Mouse (Mus musculus): ENCODE measurements at regions not wholly inside any gene's neighbourhood (a gene's known extent, or its start where the extent isn't known, plus 50 kb on each side); places are given as distances from the start of the nearest gene placed in this dataset.
"Not testable (repeated sequence)": the region's sequence is repeated elsewhere in the genome, so short reads cannot be mapped to it uniquely, and the experiment has no call there.

- Histone ChIP-seq H3K9ac (no peak overlapping the region), H3K4me3 (replicated peaks) (no peak overlapping the region), H3K27me3 (replicated peaks) (no peaks in the 10 kb centered on the region), H3K4me2 (replicated peaks) (no peak overlapping the region), H3K27ac (no peak overlapping the region), H3K36me3 (no peaks in the 10 kb centered on the region), H3K4me1 (replicated peaks) (no peaks in the 10 kb centered on the region), H3K9me3 (no peaks in the 10 kb centered on the region)
- no peak for ATAC-seq
- 90% methylated on average over 4 of the region's 4 CpGs for WGBS
These were observed 343.9 kb downstream of the Car8 start for GRCm38 (mm10) chr4:7894914-7895313.

- Histone ChIP-seq H3K27me3 (replicated peaks) (no peaks in the 10 kb centered on the region), H3K4me3 (replicated peaks) (no peak overlapping the region), H3K9ac (no peak overlapping the region), H3K9me3 (no peaks in the 10 kb centered on the region), H3K27ac (no peak overlapping the region), H3K4me1 (replicated peaks) (no peaks in the 10 kb centered on the region), H3K4me2 (replicated peaks) (no peak overlapping the region), H3K36me3 (no peaks in the 10 kb centered on the region)
- 62% methylated on average over 2 of the region's 2 CpGs for WGBS
- ATAC-seq: no peak
These were observed 347.7 kb downstream of the Car8 start for GRCm38 (mm10) chr4:7891128-7891527.

- 90% methylated on average over 1 of the region's 1 CpGs for WGBS
- no peaks in the 10 kb centered on the region for H3K27me3 ChIP-seq (replicated peaks)
- no peak overlapping the region for H3K4me3 ChIP-seq (replicated peaks)
- no peaks in the 10 kb centered on the region for H3K9me3 ChIP-seq
- no peaks in the 10 kb centered on the region for H3K4me1 ChIP-seq (replicated peaks)
- H3K9ac ChIP-seq: no peak overlapping the region
- H3K4me2 ChIP-seq (replicated peaks): no peak overlapping the region
- ATAC-seq: no peak
- no peaks in the 10 kb centered on the region for H3K36me3 ChIP-seq
- no peak overlapping the region for H3K27ac ChIP-seq
These were observed 384.3 kb downstream of the Car8 start for GRCm38 (mm10) chr4:7854518-7854917.

- Histone ChIP-seq H3K27me3 (replicated peaks) (no peaks in the 10 kb centered on the region), H3K4me3 (replicated peaks) (no peak overlapping the region), H3K36me3 (no peaks in the 10 kb centered on the region), H3K4me2 (replicated peaks) (no peak overlapping the region), H3K9me3 (no peaks in the 10 kb centered on the region), H3K4me1 (replicated peaks) (no peaks in the 10 kb centered on the region), H3K9ac (no peak overlapping the region), H3K27ac (no peak overlapping the region)
- no peak for ATAC-seq
- WGBS: 55% methylated on average over 1 of the region's 1 CpGs
These were observed 385.6 kb downstream of the Car8 start for GRCm38 (mm10) chr4:7853121-7853782.

GRCm38 (mm10) chr4:7852006-7852615 is 386.7 kb downstream of the Car8 start:
- no peak for ATAC-seq
- Histone ChIP-seq H3K4me2 (replicated peaks) (no peak overlapping the region), H3K27ac (no peak overlapping the region), H3K9ac (no peak overlapping the region), H3K27me3 (replicated peaks) (no peaks in the 10 kb centered on the region), H3K9me3 (no peaks in the 10 kb centered on the region), H3K4me1 (replicated peaks) (no peaks in the 10 kb centered on the region), H3K4me3 (replicated peaks) (no peak overlapping the region), H3K36me3 (no peaks in the 10 kb centered on the region)
- 85% methylated on average over 4 of the region's 4 CpGs for WGBS

GRCm38 (mm10) chr4:7847411-7847810 is 391.4 kb downstream of the Car8 start:
- H3K27me3 ChIP-seq (replicated peaks): no peaks in the 10 kb centered on the region
- H3K9me3 ChIP-seq: no peaks in the 10 kb centered on the region
- no peaks in the 10 kb centered on the region for H3K4me1 ChIP-seq (replicated peaks)
- no peaks in the 10 kb centered on the region for H3K36me3 ChIP-seq
- whole genome bisulfite sequencing: 83% methylated on average over 5 of the region's 5 CpGs
- H3K4me3 ChIP-seq (replicated peaks): no peak overlapping the region
- no peak overlapping the region for H3K9ac ChIP-seq
- no peak for ATAC-seq
- no peak overlapping the region for H3K4me2 ChIP-seq (replicated peaks)
- H3K27ac ChIP-seq: no peak overlapping the region

- Histone ChIP-seq H3K27ac (no peak overlapping the region), H3K9me3 (no peaks in the 10 kb centered on the region), H3K27me3 (replicated peaks) (no peaks in the 10 kb centered on the region), H3K4me2 (replicated peaks) (no peak overlapping the region), H3K4me3 (replicated peaks) (no peak overlapping the region), H3K9ac (no peak overlapping the region), H3K4me1 (replicated peaks) (no peaks in the 10 kb centered on the region), H3K36me3 (no peaks in the 10 kb centered on the region)
- ATAC-seq: no peak
- 65% methylated on average over 1 of the region's 1 CpGs for WGBS
These were observed 409.7 kb downstream of the Car8 start for GRCm38 (mm10) chr4:7829126-7829525.

- Histone ChIP-seq H3K36me3 (no peaks in the 10 kb centered on the region), H3K27me3 (replicated peaks) (no peaks in the 10 kb centered on the region), H3K4me2 (replicated peaks) (no peak overlapping the region), H3K27ac (no peak overlapping the region), H3K4me3 (replicated peaks) (no peak overlapping the region), H3K4me1 (replicated peaks) (no peaks in the 10 kb centered on the region), H3K9ac (no peak overlapping the region), H3K9me3 (no peaks in the 10 kb centered on the region)
- ATAC-seq: 0 out of 2 replicates have a peak, but pooled peaks have one; percentile 31
These were observed 419.0 kb downstream of the Car8 start for GRCm38 (mm10) chr4:7819847-7820246.

GRCm38 (mm10) chr4:7777761-7778160 is 461.1 kb downstream of the Car8 start:
- not testable (repeated sequence) for H3K9me3 ChIP-seq; H3K27me3 ChIP-seq (replicated peaks); H3K27ac ChIP-seq; H3K4me2 ChIP-seq (replicated peaks); H3K9ac ChIP-seq; H3K4me1 ChIP-seq (replicated peaks); ATAC-seq; H3K36me3 ChIP-seq; H3K4me3 ChIP-seq (replicated peaks)
- WGBS: 83% methylated on average over 1 of the region's 1 CpGs

DNA sequence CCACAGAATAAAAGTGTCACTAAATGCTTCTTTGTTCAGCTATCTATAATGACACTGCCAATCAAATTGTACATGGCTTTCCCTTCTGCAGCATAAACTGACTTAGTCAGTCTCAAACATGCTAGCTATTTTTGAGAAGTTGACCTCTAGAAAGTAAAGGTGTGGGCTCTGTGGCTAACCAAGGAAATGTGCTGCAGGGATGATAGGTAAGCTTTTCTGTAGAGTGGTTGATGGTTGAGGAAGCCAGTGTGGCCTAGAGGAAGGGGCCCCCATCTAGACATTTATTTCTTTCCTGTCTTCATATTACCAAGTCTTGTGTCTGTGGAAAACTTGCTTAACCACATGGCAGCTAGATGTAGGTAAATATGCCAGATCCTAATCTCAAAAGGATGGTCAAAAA is 483.4 kb downstream of the Car8 start:
- no peaks in the 10 kb centered on the region for H3K4me1 ChIP-seq (replicated peaks)
- no peak overlapping the region for H3K9ac ChIP-seq
- no peak overlapping the region for H3K4me2 ChIP-seq (replicated peaks)
- H3K27ac ChIP-seq: no peak overlapping the region
- no peaks in the 10 kb centered on the region for H3K36me3 ChIP-seq
- H3K27me3 ChIP-seq (replicated peaks): no peaks in the 10 kb centered on the region
- no peak for ATAC-seq
- no peaks in the 10 kb centered on the region for H3K9me3 ChIP-seq
- H3K4me3 ChIP-seq (replicated peaks): no peak overlapping the region

DNA sequence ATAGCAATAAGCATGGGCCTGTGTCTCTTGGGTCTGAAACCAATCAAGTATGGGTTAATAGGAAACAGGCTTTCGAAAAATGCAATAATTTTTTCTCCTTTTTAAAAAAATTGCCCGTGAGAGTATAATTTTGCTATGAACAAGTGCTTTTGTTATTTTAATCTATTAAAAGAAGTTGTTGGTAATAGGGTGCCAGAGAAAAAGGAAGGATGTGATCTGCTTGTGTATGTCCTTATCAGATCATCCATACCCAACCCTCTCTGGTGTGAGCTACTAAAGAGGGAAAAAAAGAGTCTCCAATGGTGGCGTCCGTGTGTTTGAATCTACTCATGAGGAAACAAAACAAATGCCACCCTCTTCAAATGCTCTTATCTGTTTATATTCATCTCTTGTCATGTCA is 484.9 kb downstream of the Car8 start:
- no peak overlapping the region for H3K9ac ChIP-seq
- H3K4me1 ChIP-seq (replicated peaks): no peaks in the 10 kb centered on the region
- H3K27me3 ChIP-seq (replicated peaks): no peaks in the 10 kb centered on the region
- H3K36me3 ChIP-seq: no peaks in the 10 kb centered on the region
- 83% methylated on average over 4 of the region's 4 CpGs for WGBS
- no peak overlapping the region for H3K4me3 ChIP-seq (replicated peaks)
- H3K4me2 ChIP-seq (replicated peaks): no peak overlapping the region
- ATAC-seq: no peak
- no peak overlapping the region for H3K27ac ChIP-seq
- no peaks in the 10 kb centered on the region for H3K9me3 ChIP-seq

DNA sequence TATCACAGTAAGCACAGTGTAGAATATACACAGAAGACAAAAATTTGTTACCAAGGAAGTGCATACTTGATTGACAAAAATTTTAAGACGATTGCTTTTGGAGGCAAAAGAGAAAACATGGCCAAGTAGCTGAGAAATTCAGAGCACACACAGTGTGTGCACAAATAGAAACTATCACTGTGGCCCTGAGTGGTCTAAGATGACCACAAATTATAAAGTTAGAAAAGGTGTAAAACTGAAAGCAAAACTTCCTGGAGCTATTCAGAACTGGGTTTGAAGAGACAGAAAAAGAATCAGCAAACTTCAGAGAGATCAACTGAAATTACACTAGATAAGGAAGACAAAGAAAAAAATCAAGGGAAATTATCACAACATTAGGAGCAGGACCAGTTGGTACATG is 487.6 kb downstream of the Car8 start:
- WGBS: 83% methylated on average over 1 of the region's 1 CpGs
- H3K4me3 ChIP-seq (replicated peaks): no peak overlapping the region
- no peak overlapping the region for H3K4me2 ChIP-seq (replicated peaks)

GRCm38 (mm10) chr4:7722893-7723292 is 515.9 kb downstream of the Car8 start:
- no peaks in the 10 kb centered on the region for H3K4me1 ChIP-seq (replicated peaks)
- H3K9me3 ChIP-seq: no peaks in the 10 kb centered on the region
- no peak overlapping the region for H3K9ac ChIP-seq
- no peaks in the 10 kb centered on the region for H3K27me3 ChIP-seq (replicated peaks)
- no peak overlapping the region for H3K27ac ChIP-seq
- no peak overlapping the region for H3K4me3 ChIP-seq (replicated peaks)
- ATAC-seq: no peak
- H3K4me2 ChIP-seq (replicated peaks): no peak overlapping the region
- H3K36me3 ChIP-seq: no peaks in the 10 kb centered on the region

More for the DNA sequence above, 487.6 kb downstream of the Car8 start:
- H3K27me3 ChIP-seq (replicated peaks): no peaks in the 10 kb centered on the region
- no peak overlapping the region for H3K27ac ChIP-seq
- no peaks in the 10 kb centered on the region for H3K9me3 ChIP-seq
- no peak for ATAC-seq
- H3K9ac ChIP-seq: no peak overlapping the region
- H3K36me3 ChIP-seq: no peaks in the 10 kb centered on the region
- no peaks in the 10 kb centered on the region for H3K4me1 ChIP-seq (replicated peaks)
